Mouse (Mus musculus) adrenal gland, adult 18-20 months (tissue): ENCODE measurements around the gene Accs. TPM values are rescaled to one million over a fixed set of nuclear protein-coding genes. Genes with fewer than 3 reads are reported as not detected.

ENCODE experiments used
- DNase-seq, 2 experiments: peaks; one replicate each; pipeline ENCODE4 v3.0.0; 2021 to 2022; ENCODE audit warnings: low spot score in 2 of 2
- long read RNA-seq, 2 experiments: library from polyadenylated mRNA; stranded (forward); transcript quantifications; one replicate each; pipeline ENCODE4 v2.0.0; 2021
- total RNA-seq, 2 experiments: library from RNA; stranded (reverse); gene quantifications; 1 replicate in 1 of 2; 2 replicates in 1 of 2; pipeline ENCODE4 v1.2.3; 2021

Accs gene
- 1 to 10 TPM; 6.1 to 6.9 TPM for total RNA-seq
- long read RNA-seq, experiment 1, partial matches to known transcripts: 0 of 3 reads
- long read RNA-seq, experiment 1, other reads (novel, unspliced or antisense): 3 of 3 reads
- long read RNA-seq, experiment 2, partial matches to known transcripts: 1 of 7 reads
- long read RNA-seq, experiment 2, other reads (novel, unspliced or antisense): 5 of 7 reads

DNA sequence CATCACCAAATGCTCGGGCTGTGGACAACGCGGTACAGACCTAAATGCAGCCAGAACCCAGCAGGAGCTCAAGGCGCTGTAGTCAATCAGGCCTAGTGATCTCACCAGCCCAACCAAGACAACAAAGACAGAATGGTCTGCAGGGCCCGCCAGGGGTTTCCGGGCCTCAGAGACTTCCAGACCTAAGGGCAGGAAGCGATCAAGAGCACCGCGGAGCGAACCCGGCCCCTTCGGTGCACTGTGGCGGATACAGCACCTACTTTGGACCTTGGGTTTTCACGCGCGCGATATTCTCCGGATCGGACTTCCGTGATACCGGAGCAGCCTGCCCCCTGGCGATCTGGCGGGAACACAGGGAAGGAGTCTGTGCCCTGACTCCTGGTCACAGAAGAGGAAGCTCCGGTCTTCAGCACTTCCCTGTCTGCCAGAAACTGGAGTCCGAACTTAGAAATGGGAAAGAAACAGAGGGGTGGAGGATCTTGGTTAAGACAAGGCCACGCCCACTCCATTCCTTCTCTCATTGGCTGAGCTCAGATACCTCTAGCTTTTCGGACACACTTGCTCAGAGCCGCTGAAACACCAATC, at the start of gene Accs:
Gene Accs (minus strand): TSS at position 439 of the 585 bp plus-strand sequence.
- DNase-seq: peak; percentile 69 to 73

GRCm38 (mm10) chr2:93891611-93892280, 42.0 kb upstream of the Accs start:
- no peak for DNase-seq

DNA sequence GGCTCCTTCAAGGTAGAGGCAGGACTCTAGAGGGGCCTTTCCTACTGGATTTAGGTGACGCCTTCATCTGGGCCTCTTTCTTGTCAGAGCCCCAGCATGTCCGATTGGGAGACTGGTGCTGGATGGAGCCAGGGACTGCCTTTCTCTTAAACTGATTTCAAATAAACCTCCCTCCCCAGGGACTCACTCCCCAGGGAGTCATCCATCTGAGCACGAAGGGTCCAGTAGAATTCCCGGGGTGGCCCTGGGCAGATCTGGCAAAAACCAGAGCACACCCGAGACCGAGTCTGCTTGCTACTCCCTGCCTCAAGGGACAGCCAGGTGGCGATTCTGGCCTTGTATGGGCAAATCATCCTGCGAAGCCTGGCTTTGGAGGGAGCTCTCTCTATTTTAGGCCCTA, 40.4 kb upstream of the Accs start:
- DNase-seq: no peak

- no peak for DNase-seq
These were observed 39.3 kb upstream of the Accs start for GRCm38 (mm10) chr2:93889071-93889470.

GRCm38 (mm10) chr2:93888366-93888765, 38.6 kb upstream of the Accs start:
- no peak for DNase-seq

GRCm38 (mm10) chr2:93887273-93887672, 37.5 kb upstream of the Accs start:
- no peak for DNase-seq

DNA sequence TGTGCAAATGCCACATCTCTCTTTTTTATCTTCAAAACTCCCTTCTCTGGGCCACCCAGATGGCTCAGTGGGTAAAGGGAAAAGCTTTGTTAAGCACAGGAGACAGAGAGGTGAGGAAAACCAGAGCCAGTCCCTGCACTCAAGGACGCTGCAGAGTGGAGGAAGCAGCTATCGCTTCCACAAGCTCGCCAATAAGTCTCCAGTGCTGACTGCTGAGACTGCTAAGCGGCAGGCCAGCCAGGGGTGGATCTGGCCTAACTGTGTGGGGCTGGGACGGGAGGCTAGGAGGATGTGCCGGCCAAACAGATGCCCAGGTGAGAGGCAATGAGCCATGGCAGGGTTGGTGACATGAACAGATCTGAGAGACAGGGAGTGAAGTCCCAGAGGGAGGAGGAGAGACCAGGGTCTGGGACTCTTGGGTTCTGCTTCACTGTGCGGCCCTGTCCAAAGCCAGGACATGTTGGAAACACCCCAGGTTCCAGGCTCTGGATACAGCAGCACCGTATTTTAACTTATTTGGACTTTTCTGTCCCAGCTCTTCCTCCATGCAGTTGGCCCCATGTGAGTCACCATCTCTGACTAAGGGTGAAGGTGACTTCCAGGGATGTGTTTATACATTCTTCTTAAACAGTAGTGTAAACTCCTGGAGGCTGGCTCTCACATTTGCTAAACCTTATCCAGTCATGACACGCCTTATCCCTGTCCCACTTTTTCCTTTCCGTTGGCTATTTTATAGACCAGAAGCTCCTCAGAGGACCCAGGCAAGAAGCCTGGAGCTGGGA, 36.5 kb upstream of the Accs start:
- no peak for DNase-seq

- DNase-seq: no peak
These were observed 33.3 kb upstream of the Accs start for GRCm38 (mm10) chr2:93883066-93883465.

- DNase-seq: peak in 1 of 2 experiments; percentile 40
These were observed 32.1 kb upstream of the Accs start for GRCm38 (mm10) chr2:93881640-93882367.

GRCm38 (mm10) chr2:93880981-93881380, 31.2 kb upstream of the Accs start:
- no peak for DNase-seq

- DNase-seq: no peak
These were observed 30.7 kb upstream of the Accs start for GRCm38 (mm10) chr2:93880450-93880849.

- DNase-seq: no peak
These were observed 27.3 kb upstream of the Accs start for GRCm38 (mm10) chr2:93877005-93877404.

GRCm38 (mm10) chr2:93874606-93875005, 24.9 kb upstream of the Accs start:
- no peak for DNase-seq

- no peak for DNase-seq
These were observed 24.4 kb upstream of the Accs start for GRCm38 (mm10) chr2:93874227-93874514.

- no peak for DNase-seq
These were observed 23.9 kb upstream of the Accs start for GRCm38 (mm10) chr2:93873449-93874226.

GRCm38 (mm10) chr2:93872257-93872656, 22.5 kb upstream of the Accs start:
- no peak for DNase-seq

- no peak for DNase-seq
These were observed 21.7 kb upstream of the Accs start for GRCm38 (mm10) chr2:93871411-93871925.

- peak; percentile 74 to 80 for DNase-seq
These were observed 21.1 kb upstream of the Accs start for GRCm38 (mm10) chr2:93870842-93871241.

DNA sequence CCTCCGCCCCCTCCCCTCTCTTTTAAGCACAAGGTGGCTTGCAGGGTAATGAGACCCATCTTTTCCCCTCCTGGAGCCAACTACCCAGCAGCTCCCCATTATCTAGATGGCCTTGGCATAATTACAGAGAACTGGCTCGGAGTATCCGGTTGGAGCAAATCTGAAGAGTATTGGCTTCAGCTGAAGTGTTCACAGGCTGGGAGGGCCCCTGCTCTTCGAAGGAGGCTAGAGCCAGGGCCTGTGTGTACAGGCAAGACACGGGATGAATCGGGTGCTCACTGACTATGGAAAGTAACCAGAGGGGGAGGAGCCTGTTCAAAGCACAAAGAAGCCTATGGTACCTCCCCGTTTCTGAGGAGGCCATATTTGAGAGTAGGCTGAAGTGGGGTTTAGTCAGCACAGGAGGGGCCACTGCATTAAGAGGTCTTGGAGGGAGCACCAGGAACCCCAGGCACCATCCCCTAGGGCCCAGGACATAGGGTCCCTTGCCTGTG, 19.4 kb upstream of the Accs start, which contains the start of gene Accsl:
Gene Accsl (minus strand): TSS at position 51 of the 494 bp plus-strand sequence.
- no peak for DNase-seq

DNA sequence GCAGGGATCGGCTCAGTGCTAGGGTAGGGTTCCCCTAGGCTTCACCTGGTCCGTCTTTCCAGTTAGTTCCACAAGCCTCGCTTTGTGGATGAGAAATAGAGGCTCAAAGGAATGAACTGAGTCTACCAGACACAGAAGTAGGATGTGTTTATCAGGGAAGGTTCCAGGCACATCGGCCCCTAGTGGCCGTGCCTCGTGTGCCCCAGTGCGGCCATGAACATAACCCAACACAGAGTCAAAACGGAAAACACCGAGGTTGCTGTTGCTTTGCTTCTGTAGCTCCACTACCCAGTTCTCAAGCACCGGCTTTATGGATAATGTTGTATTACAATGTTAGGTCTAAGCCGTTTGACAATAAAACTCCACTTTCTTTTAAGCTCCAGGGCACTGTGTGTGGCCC, 18.8 kb upstream of the Accs start:
- no peak for DNase-seq
